ENCODE assay signal across 24 mouse cellular contexts in genomic region chr10:94298471-94298870, GRCm38 (mm10). TPM values are rescaled to one million over a fixed set of nuclear protein-coding genes. Genes with fewer than 3 reads are reported as not detected.
"Had no signal": no experiment of that assay in that cellular context is flagged by ENCODE, and none has a peak within 500 bp of the region (broad histone marks: within the 10 kb centered on the region; RNA-seq: fewer than 3 reads in every experiment).

TSS of gene Gm4792 (minus strand) at chr10:94298703.

- H3K27ac ChIP-seq: kidney, embryonic 15.5 days; left cerebral cortex, adult 2 months; limb, embryonic 15.5 days; liver, embryonic 12.5 days; macrophage; stomach, embryonic 15.5 days had no signal

- ATAC-seq: intestine, embryonic 16.5 days; liver, embryonic 12.5 days had no signal

- H3K9me3 ChIP-seq: kidney, embryonic 15.5 days; limb, embryonic 15.5 days; liver, embryonic 12.5 days; neural tube, embryonic 13.5 days; stomach, embryonic 15.5 days had no signal

- H3K4me1 ChIP-seq: kidney, embryonic 15.5 days; limb, embryonic 15.5 days; liver, embryonic 12.5 days; megakaryocyte, embryonic 14.5 days; stomach, embryonic 15.5 days had no signal

- DNase-seq: kidney, adult 2 months; kidney, postnatal 14 days; lung, embryonic 14.5 days; lung, postnatal 10 days; right cerebral cortex, postnatal 4 days; thymus, postnatal 36 days had no signal

- H3K36me3 ChIP-seq: kidney, embryonic 15.5 days; limb, embryonic 15.5 days; liver, embryonic 12.5 days; neural tube, embryonic 13.5 days; stomach, embryonic 15.5 days had no signal

- H3K9ac ChIP-seq: kidney, embryonic 15.5 days; limb, embryonic 15.5 days; liver, embryonic 12.5 days; lung, embryonic 14.5 days; neural tube, embryonic 13.5 days; stomach, embryonic 15.5 days had no signal

- H3K4me2 ChIP-seq: kidney, embryonic 15.5 days; limb, embryonic 15.5 days; liver, embryonic 12.5 days; lung, embryonic 14.5 days; midbrain, embryonic 11.5 days; neural tube, embryonic 13.5 days; stomach, embryonic 15.5 days had no signal

- H3K4me3 ChIP-seq: kidney, embryonic 15.5 days; left cerebral cortex, adult 2 months; limb, embryonic 15.5 days; liver, embryonic 12.5 days; megakaryocyte, embryonic 14.5 days; neural tube, embryonic 13.5 days; stomach, embryonic 15.5 days had no signal

- H3K27me3 ChIP-seq: neural tube, embryonic 13.5 days; stomach, embryonic 15.5 days had no signal

RNA-seq across cellular contexts. Expression of gene Gm4792, which starts in this region (rescaled TPM):
- total RNA-seq: layer of hippocampus, postnatal 25 days; left cerebral cortex, adult 2 months; left cerebral cortex, postnatal 14 days; monocyte, adult 5-6 weeks had no signal
- polyA plus RNA-seq: intestine, embryonic 16.5 days; kidney, adult 2 months; kidney, embryonic 15.5 days; large intestine, adult 2 months; limb, embryonic 11.5 days; limb, embryonic 15.5 days; liver, embryonic 12.5 days; liver, embryonic 16.5 days; lung, embryonic 14.5 days; macrophage; midbrain, embryonic 11.5 days; neural tube, embryonic 13.5 days; spleen, adult 2 months; stomach, embryonic 15.5 days; thymus, postnatal 0 days had no signal
